9 mouse cellular contexts compared by ENCODE assay signal in the genomic region with DNA sequence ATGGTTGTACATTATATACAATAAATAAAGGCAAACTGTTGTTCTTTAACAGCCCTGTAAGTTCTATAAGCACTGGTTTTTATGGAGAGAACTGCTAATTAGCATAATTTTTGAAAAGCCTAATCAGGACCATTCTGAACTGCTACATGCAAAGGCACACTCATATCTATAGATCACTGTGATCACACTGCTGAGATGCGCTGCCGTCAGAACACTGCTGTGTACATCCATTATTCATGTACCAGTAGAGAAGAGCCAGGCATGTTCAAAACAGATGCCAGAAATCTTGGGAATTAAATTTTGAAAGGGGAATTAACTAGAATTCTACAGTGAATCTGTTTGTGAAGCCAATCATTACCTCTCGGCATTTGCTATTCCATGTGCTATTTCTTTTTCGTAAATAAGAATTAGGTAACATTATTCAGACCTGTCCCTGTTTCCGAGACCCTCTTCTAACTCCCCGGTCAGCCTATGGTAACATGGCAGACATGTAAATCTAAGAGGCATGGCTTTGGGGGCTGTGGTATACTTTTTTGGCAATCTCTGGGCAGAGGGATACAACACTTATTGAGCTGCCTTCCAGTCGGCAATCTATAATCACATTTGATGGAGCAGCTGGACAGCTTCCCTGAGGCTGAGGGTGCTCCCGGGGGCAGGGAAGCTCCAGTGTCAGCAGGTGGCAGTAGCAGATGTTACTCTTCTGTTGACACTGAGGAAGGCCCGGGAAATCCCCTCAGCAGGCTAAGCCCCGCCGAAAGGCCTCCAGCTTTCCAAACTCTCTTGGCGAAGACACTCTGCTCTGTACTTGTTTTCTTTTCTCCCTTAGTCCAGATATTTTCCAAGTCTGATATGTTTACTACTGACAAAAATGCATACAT. TPM values are rescaled to one million over a fixed set of nuclear protein-coding genes. Genes with fewer than 3 reads are reported as not detected.
DNase-seq lines count a peak whose midpoint lies in the region; ATAC-seq and TF ChIP-seq lines count a peak whose summit lies in the region.
"Had no signal": no experiment of that assay in that cellular context is flagged by ENCODE, and none has a peak within 500 bp of the region (broad histone marks: within the 10 kb centered on the region; RNA-seq: fewer than 3 reads in every experiment).

No protein-coding gene starts in this region.

- H3K9ac ChIP-seq in CH12.LX (ENCODE audit: insufficient read depth, low read depth): no peak overlapping the region
- H3K9ac ChIP-seq in midbrain, embryonic 11.5 days (ENCODE audit: low read length): no peak overlapping the region

- H3K4me3 ChIP-seq in CH12.LX (replicated peaks in 1 of 3; ENCODE audit: low read depth in 2 of 3, low read length in 2 of 3, poor library complexity in 1 of 3): no peak overlapping the region
- no peak overlapping the region for H3K4me3 ChIP-seq in embryonic facial prominence, embryonic 10.5 days
- H3K4me3 ChIP-seq in midbrain, embryonic 11.5 days (ENCODE audit: low read depth, low read length): no peak overlapping the region

- H3K27ac ChIP-seq in CH12.LX (ENCODE audit: insufficient read depth, low read depth): no peak overlapping the region
- H3K27ac ChIP-seq in embryonic facial prominence, embryonic 10.5 days (replicated peaks): no peak overlapping the region
- H3K27ac ChIP-seq in midbrain, embryonic 11.5 days (ENCODE audit: low read depth, low read length): no peak overlapping the region

- no peak overlapping the region for H3K4me2 ChIP-seq in CH12.LX (ENCODE audit: insufficient read depth, low read depth, poor library complexity, severe bottlenecking)
- no peak overlapping the region for H3K4me2 ChIP-seq in midbrain, embryonic 11.5 days

- peak; percentile 90 for ATAC-seq in midbrain, embryonic 11.5 days (ENCODE audit: low FRiP score)

- TF ChIP-seq EP300 in CH12.LX (IDR thresholded peaks at IDR 0.05; ENCODE audit: low read length): no peak; the same call in 1 of the 2 replicates

- no peaks in the 10 kb centered on the region for H3K27me3 ChIP-seq in CH12.LX (replicated peaks)
- no peaks in the 10 kb centered on the region for H3K27me3 ChIP-seq in embryonic facial prominence, embryonic 10.5 days (replicated peaks; ENCODE audit: low read depth, poor library complexity, severe bottlenecking)
- no peaks in the 10 kb centered on the region for H3K27me3 ChIP-seq in midbrain, embryonic 11.5 days (ENCODE audit: control insufficient read depth, insufficient read depth, low read length)

- no peaks in the 10 kb centered on the region for H3K36me3 ChIP-seq in CH12.LX (replicated peaks in 1 of 2; ENCODE audit: control insufficient read depth in 1 of 2, insufficient read depth in 1 of 2, low read length in 1 of 2)
- H3K36me3 ChIP-seq in embryonic facial prominence, embryonic 10.5 days (replicated peaks): no peaks in the 10 kb centered on the region
- H3K36me3 ChIP-seq in midbrain, embryonic 11.5 days (ENCODE audit: control insufficient read depth, insufficient read depth, low read length): no peaks in the 10 kb centered on the region

- dilution Hi-C loops in CH12.LX (cut with MboI; ENCODE audit: extremely low pct_ligation_motif_present, extremely low pct_unique_long_range_greater_than_20kb, low sequenced_read_pairs): no loop called here

- no peaks in the 10 kb centered on the region for H3K79me2 ChIP-seq in CH12.LX (replicated peaks; ENCODE audit: control insufficient read depth, extremely low read depth, insufficient read depth, poor library complexity, severe bottlenecking)

- intact Hi-C loops in gastrocnemius, postnatal 14 days (cut with DNase I; ENCODE audit: low total_unique reads): no loop called here

- peak; percentile 59 for TF ChIP-seq RAD21 in CH12.LX (IDR thresholded peaks at IDR 0.05; ENCODE audit: low read depth, low read length)

- TF ChIP-seq POLR2A in CH12.LX (IDR thresholded peaks at IDR 0.05; ENCODE audit: low read depth, low read length): no peak

- H3K4me1 ChIP-seq in CH12.LX (ENCODE audit: control insufficient read depth in 1 of 2, insufficient read depth in 2 of 2): peaks cover 0 to 11% of the 10 kb centered on the region in 2 experiments; a peak in 2 of 4 replicates
- peaks cover 5% of the 10 kb centered on the region for H3K4me1 ChIP-seq in embryonic facial prominence, embryonic 10.5 days
- H3K4me1 ChIP-seq in midbrain, embryonic 11.5 days (ENCODE audit: control insufficient read depth, insufficient read depth, low read length): no peaks in the 10 kb centered on the region

- DNase-seq in gastrocnemius, postnatal 14 days: peak; percentile 6
- DNase-seq in gastrocnemius, adult 18-20 months (ENCODE audit: low spot score): no peak
- peak; percentile 75 for DNase-seq in CH12.LX (ENCODE audit: extremely low read depth)
- peak; percentile 50 for DNase-seq in embryonic facial prominence, embryonic 10.5 days (ENCODE audit: low spot score)
- DNase-seq in midbrain, embryonic 11.5 days (ENCODE audit: low spot score, missing footprints): no peak
- no peak for DNase-seq in thymus, postnatal 0 days (ENCODE audit: low spot score)
- no peak for DNase-seq in ovary, postnatal 36 days (ENCODE audit: low spot score)
- DNase-seq in spleen, postnatal 10 days (ENCODE audit: low spot score in 2 of 2): no peak
- DNase-seq: cerebellum, adult 11 months had no signal

- 57% methylated on average over 12 of the region's 12 CpGs for WGBS in embryonic facial prominence, embryonic 10.5 days
- WGBS in midbrain, embryonic 11.5 days: 50% methylated on average over 12 of the region's 12 CpGs

- peak in 1 of 2 experiments; percentile 71; a peak in 2 of 4 replicates for TF ChIP-seq CTCF in CH12.LX (conservative IDR thresholded peaks at IDR 0.05 in 1 of 2, IDR thresholded peaks at IDR 0.05 in 1 of 2; ENCODE audit: low read depth in 2 of 2, low read length in 2 of 2)

- H3K9me3 ChIP-seq in CH12.LX (replicated peaks; ENCODE audit: low read length): no peaks in the 10 kb centered on the region
- no peaks in the 10 kb centered on the region for H3K9me3 ChIP-seq in embryonic facial prominence, embryonic 10.5 days
- no peaks in the 10 kb centered on the region for H3K9me3 ChIP-seq in midbrain, embryonic 11.5 days (ENCODE audit: control insufficient read depth, low read length)

- in situ Hi-C loops in CH12.LX (cut with MboI; ENCODE audit: low pct_ligation_motif_present, low pct_unique_long_range_greater_than_20kb, low sequenced_read_pairs): no loop called here

TF ChIP-seq in CH12.LX, 34 proteins besides CTCF, POLR2A, EP300 and RAD21:
- TF ChIP-seq IRF4 (IDR thresholded peaks at IDR 0.05; ENCODE audit: low read depth, low read length): peak; percentile 15; the same call in 1 of the 2 replicates
- TF ChIP-seq SMC3 (IDR thresholded peaks at IDR 0.05; ENCODE audit: low read depth, low read length): peak; percentile 73
- TF ChIP-seq ETS1 (conservative IDR thresholded peaks at IDR 0.05; ENCODE audit: low read depth, low read length): no peak
- TF ChIP-seq TCF12 (IDR thresholded peaks at IDR 0.05; ENCODE audit: low read depth, low read length): peak; percentile 54

RNA-seq across cellular contexts. Expression of a gene that starts 25.2 kb away (rescaled TPM):
- total RNA-seq in gastrocnemius, postnatal 14 days (2021): 10 to 100 TPM in 1 of 2 experiments, 1 to 10 TPM in 1; 9.7 to 12.7 TPM
- 10 to 100 TPM in 1 of 2 experiments, 1 to 10 TPM in 1; 8.0 to 11.5 TPM for total RNA-seq in gastrocnemius, adult 18-20 months (2021)
- total RNA-seq in CH12.LX (2012; rRNA removed) (not detected in 2 replicates), CH12.LX (2014; rRNA removed) (not detected in 2 replicates)
- polyA plus RNA-seq in CH12.LX (2012; ENCODE audit: insufficient read length, low read depth): not detected in 2 replicates
- 4.0 and 4.1 TPM in 2 replicates for polyA plus RNA-seq in embryonic facial prominence, embryonic 10.5 days (2016; fragmentation: Nextera tagmentation; extraction: Ambion mirVana)
- 2.8 and 3.8 TPM in 2 replicates for polyA plus RNA-seq in midbrain, embryonic 11.5 days (2014; fragmentation: Nextera tagmentation; extraction: Ambion mirVana)
- 1.1 and 1.8 TPM in 2 replicates for polyA plus RNA-seq in thymus, postnatal 0 days (2015; fragmentation: Nextera tagmentation; extraction: Ambion mirVana)

Comparison
In these comparisons a context has a peak if more than half of its experiments do, and no peak if none do; other contexts are left out.
1. DNase-seq: peak in gastrocnemius, postnatal 14 days (single experiment), CH12.LX (single experiment) and embryonic facial prominence, embryonic 10.5 days (single experiment); none in gastrocnemius, adult 18-20 months (single experiment), midbrain, embryonic 11.5 days (single experiment), thymus, postnatal 0 days (single experiment), ovary, postnatal 36 days (single experiment) and spleen, postnatal 10 days (0 of 2).